Mouse (Mus musculus) left cerebral cortex, adult 11 months (tissue): ENCODE data around the gene Rnf17.
A peak's percentile ranks its signal among the peaks of the same experiment; 100 is the strongest.

Source experiments
- DNase-seq: peaks from one replicate; pipeline ENCODE4 v3.0.0; 2022; ENCODE audit warnings: low spot score

Gene Rnf17

GRCm38 (mm10) chr14:56512084-56512483 lies 109.7 kb downstream of the Rnf17 start:
- DNase-seq = no peak

- no peak for DNase-seq
Measured at GRCm38 (mm10) chr14:56514775-56515174, 112.4 kb downstream of the Rnf17 start.

GRCm38 (mm10) chr14:56530788-56531187 lies 128.4 kb downstream of the Rnf17 start:
- DNase-seq = no peak

- DNase-seq = no peak
Measured at GRCm38 (mm10) chr14:56544946-56545345, 142.6 kb downstream of the Rnf17 start.

- DNase-seq = no peak
Measured at GRCm38 (mm10) chr14:56545491-56545890, 143.1 kb downstream of the Rnf17 start.

GRCm38 (mm10) chr14:56550960-56551359 lies 148.6 kb downstream of the Rnf17 start:
- DNase-seq = no peak

- no peak for DNase-seq
Measured at GRCm38 (mm10) chr14:56552924-56553323, 150.5 kb downstream of the Rnf17 start.

- no peak for DNase-seq
Measured at GRCm38 (mm10) chr14:56553331-56553730, 150.9 kb downstream of the Rnf17 start.

GRCm38 (mm10) chr14:56554716-56555115 lies 152.3 kb downstream of the Rnf17 start:
- no peak for DNase-seq

- no peak for DNase-seq
Measured at GRCm38 (mm10) chr14:56559134-56559533, 156.8 kb downstream of the Rnf17 start.

- no peak for DNase-seq
Measured at GRCm38 (mm10) chr14:56567476-56567875, 165.1 kb downstream of the Rnf17 start.

- no peak for DNase-seq
Measured at GRCm38 (mm10) chr14:56569041-56569440, 166.7 kb downstream of the Rnf17 start.

GRCm38 (mm10) chr14:56571310-56572093 lies 169.1 kb downstream of the Rnf17 start:
- DNase-seq = peak; percentile 93

GRCm38 (mm10) chr14:56572546-56572945 lies 170.2 kb downstream of the Rnf17 start:
- no peak for DNase-seq
